Mouse (Mus musculus): ENCODE measurements around the gene Zcchc9. TPM values are rescaled to one million over a fixed set of nuclear protein-coding genes. Genes with fewer than 3 reads are reported as not detected.

Gene Zcchc9
- polyA plus RNA-seq, 1 experiment from 2014 or later: 32.3 TPM

GRCm38 (mm10) chr13:91807874-91808575 is 520 bp upstream of the Zcchc9 start:
- no peak for ATAC-seq (ENCODE audit: insufficient number of reproducible peaks, insufficient read depth, low FRiP score, low read depth)
- Histone ChIP-seq H3K27ac (ENCODE audit: low read length) (peak overlapping the region; percentile 93), H3K4me2 (replicated peaks; ENCODE audit: low read depth, low read length) (peak overlapping the region; percentile 73), H3K27me3 (ENCODE audit: control insufficient read depth, insufficient read depth, low read length) (no peaks in the 10 kb centered on the region), H3K9ac (replicated peaks; ENCODE audit: low read depth, low read length) (peak overlapping the region; percentile 97), H3K4me1 (ENCODE audit: control insufficient read depth, insufficient read depth, low read length) (no peaks in the 10 kb centered on the region), H3K4me3 (ENCODE audit: low read depth, low read length) (peak overlapping the region; percentile 89), H3K36me3 (ENCODE audit: control insufficient read depth, insufficient read depth, low read length) (peaks cover 14% of the 10 kb centered on the region; the same call in 1 of the 2 replicates), H3K9me3 (ENCODE audit: control insufficient read depth, low read depth, low read length) (no peaks in the 10 kb centered on the region)
- 20% methylated on average over 20 of the region's 20 CpGs for WGBS

DNA sequence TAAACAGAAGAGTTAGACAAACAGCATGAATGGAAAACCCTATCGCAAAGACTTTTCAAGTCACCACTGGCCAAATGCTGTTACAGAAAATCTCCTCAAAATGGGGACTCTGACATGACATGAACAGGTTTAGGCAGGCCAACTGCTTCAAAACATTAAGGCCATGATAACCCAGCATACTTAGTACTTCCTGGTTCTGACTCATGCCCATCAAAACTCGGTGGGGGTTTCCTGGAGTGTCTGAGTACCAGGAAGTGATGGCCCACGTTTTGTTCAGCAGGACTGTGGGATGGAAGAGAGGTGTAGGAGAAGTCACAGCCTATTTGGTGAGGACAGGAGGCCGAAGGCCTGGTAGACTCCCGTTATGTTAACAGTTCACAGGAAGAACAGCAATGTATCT is 5.8 kb downstream of the Zcchc9 start:
- 78% methylated on average over 5 of the region's 5 CpGs for WGBS

DNA sequence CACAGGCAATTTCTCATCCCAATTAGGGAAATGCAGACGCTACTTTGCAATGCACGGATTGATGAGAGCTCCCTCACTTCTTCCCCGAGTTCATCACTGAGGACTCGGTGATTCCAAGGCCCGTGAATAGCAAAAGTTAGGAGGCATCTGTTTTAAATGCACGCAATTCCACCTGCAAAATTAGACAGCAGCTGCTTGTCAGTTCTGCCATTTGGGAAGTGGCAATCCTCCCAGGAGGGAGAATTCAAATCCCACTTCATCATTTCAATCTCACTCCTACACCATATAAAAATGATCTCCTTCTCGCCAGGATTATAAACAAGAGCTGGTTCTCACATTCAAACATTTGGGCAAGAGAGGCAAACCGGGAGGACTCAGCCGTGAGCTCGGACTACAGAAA is 10.1 kb downstream of the Zcchc9 start:
- Histone ChIP-seq H3K36me3 (ENCODE audit: control insufficient read depth, insufficient read depth, low read length) (peaks cover 44% of the 10 kb centered on the region), H3K27me3 (ENCODE audit: control insufficient read depth, insufficient read depth, low read length) (no peaks in the 10 kb centered on the region), H3K4me1 (ENCODE audit: control insufficient read depth, insufficient read depth, low read length) (no peaks in the 10 kb centered on the region), H3K4me2 (replicated peaks; ENCODE audit: low read depth, low read length) (no peak overlapping the region), H3K27ac (ENCODE audit: low read length) (no peak overlapping the region), H3K9ac (replicated peaks; ENCODE audit: low read depth, low read length) (no peak overlapping the region), H3K9me3 (ENCODE audit: control insufficient read depth, low read depth, low read length) (no peaks in the 10 kb centered on the region), H3K4me3 (ENCODE audit: low read depth, low read length) (no peak overlapping the region)
- WGBS: 89% methylated on average over 10 of the region's 10 CpGs
- ATAC-seq (ENCODE audit: insufficient number of reproducible peaks, insufficient read depth, low FRiP score, low read depth): no peak

More for the DNA sequence above, 5.8 kb downstream of the Zcchc9 start:
- no peak overlapping the region for H3K4me2 ChIP-seq (replicated peaks; ENCODE audit: low read depth, low read length)
- peaks cover 44% of the 10 kb centered on the region for H3K36me3 ChIP-seq (ENCODE audit: control insufficient read depth, insufficient read depth, low read length)
- H3K4me3 ChIP-seq (ENCODE audit: low read depth, low read length): no peak overlapping the region
- H3K27ac ChIP-seq (ENCODE audit: low read length): no peak overlapping the region
- no peak for ATAC-seq (ENCODE audit: insufficient number of reproducible peaks, insufficient read depth, low FRiP score, low read depth)
- H3K4me1 ChIP-seq (ENCODE audit: control insufficient read depth, insufficient read depth, low read length): no peaks in the 10 kb centered on the region
- H3K9me3 ChIP-seq (ENCODE audit: control insufficient read depth, low read depth, low read length): no peaks in the 10 kb centered on the region
- H3K9ac ChIP-seq (replicated peaks; ENCODE audit: low read depth, low read length): no peak overlapping the region
- no peaks in the 10 kb centered on the region for H3K27me3 ChIP-seq (ENCODE audit: control insufficient read depth, insufficient read depth, low read length)

- Histone ChIP-seq H3K4me1 (ENCODE audit: control insufficient read depth, insufficient read depth, low read length) (no peaks in the 10 kb centered on the region), H3K27ac (ENCODE audit: low read length) (no peak overlapping the region), H3K36me3 (ENCODE audit: control insufficient read depth, insufficient read depth, low read length) (peaks cover 44% of the 10 kb centered on the region), H3K4me3 (ENCODE audit: low read depth, low read length) (no peak overlapping the region), H3K27me3 (ENCODE audit: control insufficient read depth, insufficient read depth, low read length) (no peaks in the 10 kb centered on the region), H3K9me3 (ENCODE audit: control insufficient read depth, low read depth, low read length) (no peaks in the 10 kb centered on the region), H3K4me2 (replicated peaks; ENCODE audit: low read depth, low read length) (no peak overlapping the region), H3K9ac (replicated peaks; ENCODE audit: low read depth, low read length) (no peak overlapping the region)
- 89% methylated on average over 6 of the region's 6 CpGs for WGBS
- no peak for ATAC-seq (ENCODE audit: insufficient number of reproducible peaks, insufficient read depth, low FRiP score, low read depth)
These were observed 10.6 kb downstream of the Zcchc9 start for GRCm38 (mm10) chr13:91796916-91797315.

DNA sequence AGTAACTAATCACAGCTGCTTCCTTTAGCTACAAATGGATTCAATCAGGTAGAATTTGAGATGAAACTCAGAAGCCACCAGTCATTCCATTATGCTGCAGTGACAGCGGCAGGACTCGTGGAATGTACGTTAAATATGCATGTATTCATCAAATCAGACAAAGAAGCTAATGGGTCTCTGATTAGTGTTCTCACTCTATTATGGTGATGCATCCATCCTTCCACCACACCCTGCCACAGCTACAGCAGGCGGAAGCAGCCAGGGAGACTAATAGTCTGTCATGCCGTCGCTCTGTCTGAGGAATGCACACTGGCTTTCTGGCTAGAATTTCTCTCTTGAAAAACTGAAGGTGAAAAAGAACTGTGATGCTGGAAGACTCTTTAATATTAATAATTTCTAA is 11.5 kb downstream of the Zcchc9 start:
- Histone ChIP-seq H3K4me3 (ENCODE audit: low read depth, low read length) (no peak overlapping the region), H3K27ac (ENCODE audit: low read length) (no peak overlapping the region), H3K4me1 (ENCODE audit: control insufficient read depth, insufficient read depth, low read length) (no peaks in the 10 kb centered on the region), H3K27me3 (ENCODE audit: control insufficient read depth, insufficient read depth, low read length) (no peaks in the 10 kb centered on the region), H3K9ac (replicated peaks; ENCODE audit: low read depth, low read length) (no peak overlapping the region), H3K4me2 (replicated peaks; ENCODE audit: low read depth, low read length) (no peak overlapping the region), H3K36me3 (ENCODE audit: control insufficient read depth, insufficient read depth, low read length) (peaks cover 38% of the 10 kb centered on the region), H3K9me3 (ENCODE audit: control insufficient read depth, low read depth, low read length) (no peaks in the 10 kb centered on the region)
- no peak for ATAC-seq (ENCODE audit: insufficient number of reproducible peaks, insufficient read depth, low FRiP score, low read depth)
- WGBS: 79% methylated on average over 6 of the region's 6 CpGs

GRCm38 (mm10) chr13:91795593-91795992 is 11.9 kb downstream of the Zcchc9 start:
- 86% methylated on average over 10 of the region's 10 CpGs for WGBS
- Histone ChIP-seq H3K27ac (ENCODE audit: low read length) (no peak overlapping the region), H3K4me1 (ENCODE audit: control insufficient read depth, insufficient read depth, low read length) (no peaks in the 10 kb centered on the region), H3K4me2 (replicated peaks; ENCODE audit: low read depth, low read length) (no peak overlapping the region), H3K9me3 (ENCODE audit: control insufficient read depth, low read depth, low read length) (no peaks in the 10 kb centered on the region), H3K9ac (replicated peaks; ENCODE audit: low read depth, low read length) (no peak overlapping the region), H3K36me3 (ENCODE audit: control insufficient read depth, insufficient read depth, low read length) (peaks cover 34% of the 10 kb centered on the region), H3K27me3 (ENCODE audit: control insufficient read depth, insufficient read depth, low read length) (no peaks in the 10 kb centered on the region), H3K4me3 (ENCODE audit: low read depth, low read length) (no peak overlapping the region)
- no peak for ATAC-seq (ENCODE audit: insufficient number of reproducible peaks, insufficient read depth, low FRiP score, low read depth)

GRCm38 (mm10) chr13:91794926-91795436 is 12.5 kb downstream of the Zcchc9 start:
- peaks cover 29% of the 10 kb centered on the region for H3K36me3 ChIP-seq (ENCODE audit: control insufficient read depth, insufficient read depth, low read length)
- no peaks in the 10 kb centered on the region for H3K4me1 ChIP-seq (ENCODE audit: control insufficient read depth, insufficient read depth, low read length)
- whole genome bisulfite sequencing: 96% methylated on average over 13 of the region's 13 CpGs

GRCm38 (mm10) chr13:91792035-91792434 is 15.5 kb downstream of the Zcchc9 start:
- H3K27ac ChIP-seq (ENCODE audit: low read length): no peak overlapping the region
- no peaks in the 10 kb centered on the region for H3K27me3 ChIP-seq (ENCODE audit: control insufficient read depth, insufficient read depth, low read length)
- no peak overlapping the region for H3K4me3 ChIP-seq (ENCODE audit: low read depth, low read length)
- H3K36me3 ChIP-seq (ENCODE audit: control insufficient read depth, insufficient read depth, low read length): peaks cover 14% of the 10 kb centered on the region
- no peak overlapping the region for H3K4me2 ChIP-seq (replicated peaks; ENCODE audit: low read depth, low read length)
- no peak overlapping the region for H3K9ac ChIP-seq (replicated peaks; ENCODE audit: low read depth, low read length)
- WGBS: 67% methylated on average over 1 of the region's 1 CpGs
- H3K4me1 ChIP-seq (ENCODE audit: control insufficient read depth, insufficient read depth, low read length): no peaks in the 10 kb centered on the region
- no peak for ATAC-seq (ENCODE audit: insufficient number of reproducible peaks, insufficient read depth, low FRiP score, low read depth)
- H3K9me3 ChIP-seq (ENCODE audit: control insufficient read depth, low read depth, low read length): no peaks in the 10 kb centered on the region

More at GRCm38 (mm10) chr13:91794926-91795436, 12.5 kb downstream of the Zcchc9 start:
- Histone ChIP-seq H3K9me3 (ENCODE audit: control insufficient read depth, low read depth, low read length) (no peaks in the 10 kb centered on the region), H3K4me3 (ENCODE audit: low read depth, low read length) (no peak overlapping the region), H3K4me2 (replicated peaks; ENCODE audit: low read depth, low read length) (no peak overlapping the region), H3K27me3 (ENCODE audit: control insufficient read depth, insufficient read depth, low read length) (no peaks in the 10 kb centered on the region), H3K9ac (replicated peaks; ENCODE audit: low read depth, low read length) (no peak overlapping the region), H3K27ac (ENCODE audit: low read length) (no peak overlapping the region)
- ATAC-seq (ENCODE audit: insufficient number of reproducible peaks, insufficient read depth, low FRiP score, low read depth): no peak

- Histone ChIP-seq H3K9ac (replicated peaks; ENCODE audit: low read depth, low read length) (no peak overlapping the region), H3K4me2 (replicated peaks; ENCODE audit: low read depth, low read length) (no peak overlapping the region), H3K27me3 (ENCODE audit: control insufficient read depth, insufficient read depth, low read length) (no peaks in the 10 kb centered on the region), H3K9me3 (ENCODE audit: control insufficient read depth, low read depth, low read length) (no peaks in the 10 kb centered on the region), H3K4me1 (ENCODE audit: control insufficient read depth, insufficient read depth, low read length) (no peaks in the 10 kb centered on the region), H3K4me3 (ENCODE audit: low read depth, low read length) (no peak overlapping the region), H3K36me3 (ENCODE audit: control insufficient read depth, insufficient read depth, low read length) (no peaks in the 10 kb centered on the region), H3K27ac (ENCODE audit: low read length) (no peak overlapping the region)
- no peak for ATAC-seq (ENCODE audit: insufficient number of reproducible peaks, insufficient read depth, low FRiP score, low read depth)
These were observed 27.6 kb downstream of the Zcchc9 start for GRCm38 (mm10) chr13:91779892-91780291.

All from stomach, embryonic 14.5 days (tissue).